Mouse (Mus musculus) kidney, embryonic 15.5 days (tissue): ENCODE data around the gene Lpp. TPM values are rescaled to one million over a fixed set of nuclear protein-coding genes. Genes with fewer than 3 reads are reported as not detected.
A peak's percentile ranks its signal among the peaks of the same experiment; 100 is the strongest.

Experiments
- ATAC-seq: fragments of 200-750 bp; cut with Nextera tagmentation; replicated peaks from 2 replicates; pipeline ENCODE4 v1.8.0; 2017; ENCODE audit warnings: moderate TSS enrichment; ENCODE audit not compliant: low FRiP score
- H3K27ac ChIP-seq: fragments of 300-500 bp; sonication (generic); 2 replicates; pipeline ENCODE4 v1.5.1; 2015; ENCODE audit warnings: mild to moderate bottlenecking, inconsistent platforms
- H3K27me3 ChIP-seq: fragments of 300-500 bp; sonication (generic); 2 replicates; pipeline ENCODE4 v1.6.1; 2015; ENCODE audit warnings: inconsistent platforms
- H3K36me3 ChIP-seq: fragments of 300-500 bp; sonication (generic); 2 replicates; pipeline ENCODE4 v1.6.1; 2015; ENCODE audit warnings: inconsistent platforms
- H3K4me1 ChIP-seq: fragments of 300-500 bp; sonication (generic); 2 replicates; pipeline ENCODE4 v1.6.1; 2015; ENCODE audit warnings: inconsistent platforms
- H3K4me2 ChIP-seq: fragments of 300-500 bp; sonication (generic); 2 replicates; pipeline ENCODE4 v1.6.1; 2015; ENCODE audit warnings: moderate library complexity, mild to moderate bottlenecking, inconsistent platforms
- H3K4me3 ChIP-seq: fragments of 300-500 bp; sonication (generic); replicated peaks from 2 replicates; pipeline ENCODE4 v1.5.1; 2015; ENCODE audit warnings: mild to moderate bottlenecking, inconsistent platforms
- H3K9ac ChIP-seq: fragments of 300-500 bp; sonication (generic); 2 replicates; pipeline ENCODE4 v1.6.1; 2015; ENCODE audit warnings: mild to moderate bottlenecking, inconsistent platforms
- H3K9me3 ChIP-seq: fragments of 300-500 bp; sonication (generic); replicated peaks from 2 replicates; pipeline ENCODE4 v1.6.1; 2016; ENCODE audit warnings: inconsistent platforms
- WGBS: fragments of 180-500 bp; shearing (Covaris S2); methylation state at CpG from one replicate; pipeline ENCODE4 v1.1.7; 2015; ENCODE audit warnings: mixed read lengths; 5-methylcytosine and 5-hydroxymethylcytosine counted together
- polyA plus RNA-seq: library from polyadenylated mRNA; unstranded; fragments of >200 nt; fragmentation: Nextera tagmentation; extraction: Ambion mirVana; gene quantifications from 2 replicates; pipeline ENCODE4 v1.2.1, GENCODE M21; 2015

Gene Lpp
- polyA plus RNA-seq, 1 experiment from 2014 or later = 58.6 TPM

DNA sequence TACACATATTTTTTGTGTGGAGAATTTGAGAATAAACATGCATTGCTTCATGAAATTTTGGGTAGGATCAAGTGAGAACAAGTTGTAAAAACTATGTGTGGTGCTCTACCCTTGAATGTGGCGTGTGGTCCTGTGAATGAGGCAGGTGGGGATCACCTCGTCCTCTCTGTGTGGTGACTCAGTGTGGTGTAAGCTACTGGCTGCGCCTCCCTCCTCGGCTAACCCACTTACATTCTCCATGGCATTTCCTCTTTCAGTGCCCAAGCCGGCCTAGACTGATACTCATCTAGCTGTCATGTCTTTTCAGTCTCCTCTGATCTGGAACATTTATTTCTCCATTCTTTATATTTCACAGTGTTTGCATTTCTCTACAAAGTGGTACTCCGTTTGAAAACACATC, 81.5 kb downstream of the Lpp start:
- no peak for ATAC-seq
- 62% methylated on average over 6 of the region's 6 CpGs for WGBS
- no peak overlapping the region for H3K4me2 ChIP-seq
- H3K36me3 ChIP-seq = peaks cover 3% of the 10 kb centered on the region; the same call in 1 of the 2 replicates
- no peak overlapping the region for H3K27ac ChIP-seq
- no peak overlapping the region for H3K4me3 ChIP-seq
- H3K9ac ChIP-seq = no peak overlapping the region
- no peaks in the 10 kb centered on the region for H3K9me3 ChIP-seq
- peaks cover 53% of the 10 kb centered on the region for H3K4me1 ChIP-seq
- no peaks in the 10 kb centered on the region for H3K27me3 ChIP-seq

DNA sequence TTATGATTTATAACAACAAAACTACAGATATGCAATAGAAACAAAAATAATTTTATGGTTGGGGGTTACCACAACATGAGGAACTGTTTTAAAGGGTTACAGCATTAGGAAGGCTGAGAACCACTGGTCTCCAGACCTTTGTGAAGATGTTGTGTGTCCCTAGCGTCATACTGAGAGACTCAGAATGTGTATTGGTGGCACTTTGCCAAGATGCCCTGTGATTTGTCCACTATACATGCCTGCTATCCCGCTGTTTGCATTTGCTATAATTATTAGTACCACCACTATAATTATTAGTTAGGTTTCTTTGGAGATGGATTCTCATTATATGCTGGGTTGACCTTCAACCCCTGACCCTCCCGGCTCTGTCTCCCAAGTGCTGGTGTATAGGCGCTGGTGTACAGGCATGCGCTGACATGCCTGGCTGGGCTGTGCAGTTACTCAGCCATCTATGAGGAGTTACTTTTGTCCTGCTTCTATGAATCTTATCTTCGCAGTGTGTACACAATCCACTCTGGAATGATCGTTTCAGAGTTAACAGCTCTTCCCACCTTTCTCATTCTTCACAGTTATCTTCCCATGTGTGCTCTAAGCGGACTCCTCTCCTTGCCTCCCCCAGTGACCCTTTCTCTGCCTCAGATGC, 82.1 kb downstream of the Lpp start:
- H3K4me3 ChIP-seq = no peak overlapping the region
- 48% methylated on average over 8 of the region's 8 CpGs for WGBS
- peaks cover 3% of the 10 kb centered on the region; the same call in 1 of the 2 replicates for H3K36me3 ChIP-seq
- no peaks in the 10 kb centered on the region for H3K27me3 ChIP-seq
- peaks cover 52% of the 10 kb centered on the region for H3K4me1 ChIP-seq
- H3K9me3 ChIP-seq = no peaks in the 10 kb centered on the region
- no peak overlapping the region for H3K4me2 ChIP-seq
- H3K27ac ChIP-seq = 0 out of 2 replicates have a peak overlapping the region, but pooled peaks have one; percentile 19
- no peak overlapping the region for H3K9ac ChIP-seq
- ATAC-seq = 0 out of 2 replicates have a peak, but pooled peaks have one; percentile 37

DNA sequence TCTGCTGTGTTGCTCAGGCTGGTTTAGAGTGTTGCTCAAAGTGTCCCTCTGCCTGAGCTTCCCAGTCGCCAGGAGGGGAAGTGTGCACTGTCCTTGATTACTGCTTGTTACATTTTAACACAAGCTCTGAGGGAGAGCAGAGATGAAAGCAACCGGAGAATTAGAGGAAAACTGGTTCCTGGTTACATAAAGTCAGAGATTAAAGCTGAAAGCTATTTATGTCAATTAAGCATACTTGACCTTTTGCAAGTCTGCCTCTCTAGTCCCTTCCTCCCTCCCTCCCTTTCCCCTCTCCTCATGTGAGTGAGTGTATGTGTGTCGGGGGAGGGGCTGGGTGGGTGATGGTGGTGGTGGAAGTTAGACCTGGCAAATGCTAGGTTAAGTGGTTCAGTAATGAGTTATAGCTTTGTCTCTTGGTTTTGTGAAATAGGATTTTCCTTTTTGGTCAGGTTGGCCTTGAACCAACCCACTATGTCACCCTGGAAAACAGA, 83.6 kb downstream of the Lpp start:
- H3K9me3 ChIP-seq = no peaks in the 10 kb centered on the region
- H3K4me1 ChIP-seq = peaks cover 52% of the 10 kb centered on the region
- no peak overlapping the region for H3K9ac ChIP-seq
- peak; percentile 81 for ATAC-seq
- no peak overlapping the region for H3K4me2 ChIP-seq
- no peak overlapping the region for H3K4me3 ChIP-seq
- H3K27ac ChIP-seq = peak overlapping the region; percentile 19
- H3K27me3 ChIP-seq = no peaks in the 10 kb centered on the region
- 12% methylated on average over 3 of the region's 3 CpGs for WGBS
- peaks cover 3% of the 10 kb centered on the region; the same call in 1 of the 2 replicates for H3K36me3 ChIP-seq

DNA sequence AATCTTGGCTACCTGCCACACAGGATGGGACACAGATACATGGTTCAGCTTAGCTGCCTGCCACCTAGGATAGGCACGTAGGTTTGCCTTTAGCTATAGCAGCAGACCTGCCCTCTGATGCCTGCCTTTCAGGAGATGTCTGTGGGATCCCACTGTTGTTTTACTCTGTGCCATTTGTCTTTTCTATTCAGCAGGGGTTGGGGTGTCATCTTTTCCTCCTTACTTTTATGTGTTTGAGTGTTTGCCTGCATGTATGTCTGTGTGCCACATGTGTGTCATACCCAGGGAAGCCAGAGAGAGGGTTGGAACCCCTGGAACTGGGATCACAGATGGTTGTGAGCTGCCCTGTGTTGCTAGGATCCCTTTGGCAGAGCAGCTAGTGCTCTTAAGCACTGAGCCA, 84.7 kb downstream of the Lpp start:
- Histone ChIP-seq H3K4me3 (no peak overlapping the region), H3K4me2 (no peak overlapping the region), H3K4me1 (peaks cover 52% of the 10 kb centered on the region), H3K9me3 (no peaks in the 10 kb centered on the region), H3K9ac (no peak overlapping the region), H3K27me3 (no peaks in the 10 kb centered on the region), H3K27ac (no peak overlapping the region), H3K36me3 (no peaks in the 10 kb centered on the region)
- 70% methylated on average over 1 of the region's 1 CpGs for WGBS
- no peak for ATAC-seq

DNA sequence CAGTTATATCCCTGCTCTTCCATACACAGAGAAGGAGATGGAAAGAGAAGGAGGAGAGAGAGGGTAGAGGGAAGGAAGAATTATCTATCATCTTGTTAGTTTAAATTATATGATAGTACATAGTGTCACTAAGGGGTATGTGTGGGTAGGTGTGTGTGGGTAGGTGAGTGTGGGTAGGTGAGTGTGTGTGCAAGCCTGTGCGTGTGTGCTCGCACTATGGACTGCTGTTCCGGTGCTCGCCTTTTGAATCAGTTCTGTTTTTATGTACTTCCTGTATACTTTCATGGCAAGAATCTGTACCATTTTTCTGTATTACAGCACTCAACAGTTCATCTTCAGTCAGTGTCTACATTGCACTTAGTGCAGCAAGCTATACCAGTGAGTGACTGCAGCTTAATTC, 85.5 kb downstream of the Lpp start:
- no peaks in the 10 kb centered on the region for H3K36me3 ChIP-seq
- H3K27me3 ChIP-seq = no peaks in the 10 kb centered on the region
- no peak overlapping the region for H3K4me3 ChIP-seq
- H3K4me2 ChIP-seq = no peak overlapping the region
- no peak overlapping the region for H3K9ac ChIP-seq
- no peak for ATAC-seq
- H3K27ac ChIP-seq = no peak overlapping the region
- peaks cover 44% of the 10 kb centered on the region for H3K4me1 ChIP-seq
- no peaks in the 10 kb centered on the region for H3K9me3 ChIP-seq
- 85% methylated on average over 4 of the region's 4 CpGs for WGBS

DNA sequence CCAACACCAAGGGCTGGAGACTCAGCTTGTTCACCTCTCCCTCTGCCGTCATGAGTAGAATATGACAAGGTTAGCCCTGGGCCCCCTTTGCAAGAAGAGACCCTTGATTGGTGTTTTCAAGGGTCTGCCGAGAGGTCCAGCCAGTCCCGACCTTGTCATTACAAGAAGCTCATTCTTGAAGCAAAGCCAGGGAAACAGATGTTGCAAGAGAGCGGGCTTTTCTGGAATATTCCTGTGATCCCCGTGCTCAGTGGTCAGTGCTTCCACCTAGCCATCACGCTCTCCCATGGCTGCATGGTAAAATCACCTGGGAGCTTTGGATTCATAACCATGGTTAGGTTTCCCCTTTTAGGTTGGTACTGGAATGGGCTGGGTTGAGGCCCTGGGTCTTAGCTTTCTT, 89.3 kb downstream of the Lpp start:
- Histone ChIP-seq H3K27me3 (no peaks in the 10 kb centered on the region), H3K4me1 (peaks cover 16% of the 10 kb centered on the region), H3K27ac (no peak overlapping the region), H3K9me3 (no peaks in the 10 kb centered on the region), H3K4me2 (no peak overlapping the region), H3K9ac (no peak overlapping the region), H3K36me3 (no peaks in the 10 kb centered on the region), H3K4me3 (no peak overlapping the region)
- no peak for ATAC-seq
- 85% methylated on average over 6 of the region's 6 CpGs for WGBS

DNA sequence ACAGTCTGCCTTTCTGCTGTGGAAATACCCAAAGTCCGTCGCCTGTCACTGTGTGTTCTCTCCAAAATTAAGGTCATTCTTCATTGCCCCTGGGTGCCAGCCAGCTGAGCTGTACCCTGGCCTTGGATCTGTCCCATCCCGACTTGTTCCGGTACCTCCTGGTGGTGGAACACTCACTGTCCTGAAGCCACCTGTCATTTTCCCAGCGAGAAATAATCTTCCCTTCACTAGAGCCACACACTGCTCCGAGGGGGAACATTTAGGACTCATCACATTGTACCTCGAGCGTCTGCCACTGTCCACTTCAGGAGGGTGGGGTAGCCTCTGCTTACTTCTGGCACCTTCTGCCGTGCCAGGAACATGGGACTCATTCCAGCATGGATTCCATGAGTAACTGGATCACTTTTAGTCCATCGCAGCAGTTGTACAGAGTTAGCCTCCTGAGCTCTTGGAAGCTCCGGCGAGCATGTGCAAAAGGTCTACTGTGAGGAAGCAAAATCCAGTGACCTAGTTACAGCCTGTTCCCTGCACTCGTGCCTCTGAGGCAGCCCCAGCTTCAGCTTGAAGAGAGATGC, 90.3 kb downstream of the Lpp start:
- H3K27me3 ChIP-seq = no peaks in the 10 kb centered on the region
- H3K27ac ChIP-seq = no peak overlapping the region
- WGBS = 89% methylated on average over 13 of the region's 13 CpGs
- no peaks in the 10 kb centered on the region for H3K36me3 ChIP-seq
- H3K4me1 ChIP-seq = peaks cover 20% of the 10 kb centered on the region
- H3K4me2 ChIP-seq = no peak overlapping the region
- H3K9me3 ChIP-seq = no peaks in the 10 kb centered on the region
- no peak for ATAC-seq
- no peak overlapping the region for H3K9ac ChIP-seq
- H3K4me3 ChIP-seq = no peak overlapping the region

DNA sequence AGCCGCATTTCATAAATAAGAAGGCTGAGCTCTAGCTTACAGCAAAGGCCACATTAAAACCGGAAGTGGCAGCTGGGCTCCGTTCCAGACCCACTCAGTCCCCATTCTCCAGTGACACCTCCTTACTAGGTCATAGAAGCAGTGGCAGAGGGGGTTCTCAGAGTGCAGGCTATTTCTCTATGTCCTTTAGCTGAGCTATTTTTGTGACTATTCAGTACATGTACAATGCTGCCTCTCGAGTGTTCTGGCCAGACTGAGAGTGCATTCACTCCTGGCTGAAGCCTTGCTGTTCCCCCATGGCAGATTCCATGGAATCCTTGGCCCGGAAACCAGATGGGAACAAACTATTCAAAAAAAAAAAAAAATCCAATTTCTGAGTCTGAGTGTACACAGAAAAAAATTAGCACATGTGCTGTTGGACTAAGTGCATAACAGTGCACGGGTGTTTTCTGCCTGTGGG, 94.5 kb downstream of the Lpp start:
- Histone ChIP-seq H3K4me2 (no peak overlapping the region), H3K27ac (peak overlapping the region; percentile 19), H3K4me3 (no peak overlapping the region), H3K27me3 (no peaks in the 10 kb centered on the region), H3K9me3 (no peaks in the 10 kb centered on the region), H3K9ac (no peak overlapping the region), H3K36me3 (no peaks in the 10 kb centered on the region), H3K4me1 (peaks cover 36% of the 10 kb centered on the region)
- ATAC-seq = no peak
- 47% methylated on average over 6 of the region's 6 CpGs for WGBS

DNA sequence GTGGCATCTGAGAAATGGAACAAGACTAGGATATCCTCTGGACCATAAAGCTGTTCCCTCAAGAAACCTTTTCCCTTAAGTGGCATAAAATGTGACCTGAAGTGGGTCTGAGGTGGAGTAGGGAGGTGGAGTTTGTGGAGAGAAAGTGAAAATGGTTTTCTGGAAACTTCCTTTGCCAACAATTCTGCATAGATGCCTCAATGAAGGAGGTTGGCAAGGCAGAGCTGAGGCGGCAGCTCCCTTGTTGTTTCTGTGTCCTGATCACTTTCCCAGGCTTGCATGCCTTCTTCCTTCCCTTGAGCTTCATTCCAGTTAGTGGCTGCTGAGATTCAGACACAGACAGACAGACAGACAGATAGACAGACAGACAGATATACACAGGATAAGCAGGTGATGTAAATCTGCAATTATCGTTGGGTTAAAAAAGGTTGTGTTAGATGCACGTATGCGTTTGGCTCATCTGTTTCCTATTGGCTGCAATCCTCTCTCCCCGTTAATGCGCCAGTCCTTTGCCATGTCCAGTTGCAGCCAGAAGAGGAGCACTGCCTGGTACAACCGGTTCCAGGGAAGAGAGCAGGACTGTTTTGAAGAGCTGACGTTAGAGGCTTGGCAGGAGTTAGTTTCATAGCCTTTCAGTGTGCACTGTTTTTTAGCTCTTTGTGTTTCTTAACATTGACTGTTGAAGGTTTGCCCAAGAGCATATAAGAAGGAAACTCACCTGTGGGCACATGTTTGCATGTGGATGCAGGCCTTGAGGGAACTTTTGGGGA, 96.4 kb downstream of the Lpp start:
- WGBS = 91% methylated on average over 8 of the region's 8 CpGs
- Histone ChIP-seq H3K4me1 (peaks cover 46% of the 10 kb centered on the region), H3K9ac (0 out of 2 replicates have a peak overlapping the region, but pooled peaks have one; percentile 2), H3K9me3 (no peaks in the 10 kb centered on the region), H3K27me3 (no peaks in the 10 kb centered on the region), H3K36me3 (no peaks in the 10 kb centered on the region), H3K4me3 (no peak overlapping the region), H3K4me2 (no peak overlapping the region), H3K27ac (peak overlapping the region; percentile 58; the same call in 1 of the 2 replicates)
- ATAC-seq = no peak

DNA sequence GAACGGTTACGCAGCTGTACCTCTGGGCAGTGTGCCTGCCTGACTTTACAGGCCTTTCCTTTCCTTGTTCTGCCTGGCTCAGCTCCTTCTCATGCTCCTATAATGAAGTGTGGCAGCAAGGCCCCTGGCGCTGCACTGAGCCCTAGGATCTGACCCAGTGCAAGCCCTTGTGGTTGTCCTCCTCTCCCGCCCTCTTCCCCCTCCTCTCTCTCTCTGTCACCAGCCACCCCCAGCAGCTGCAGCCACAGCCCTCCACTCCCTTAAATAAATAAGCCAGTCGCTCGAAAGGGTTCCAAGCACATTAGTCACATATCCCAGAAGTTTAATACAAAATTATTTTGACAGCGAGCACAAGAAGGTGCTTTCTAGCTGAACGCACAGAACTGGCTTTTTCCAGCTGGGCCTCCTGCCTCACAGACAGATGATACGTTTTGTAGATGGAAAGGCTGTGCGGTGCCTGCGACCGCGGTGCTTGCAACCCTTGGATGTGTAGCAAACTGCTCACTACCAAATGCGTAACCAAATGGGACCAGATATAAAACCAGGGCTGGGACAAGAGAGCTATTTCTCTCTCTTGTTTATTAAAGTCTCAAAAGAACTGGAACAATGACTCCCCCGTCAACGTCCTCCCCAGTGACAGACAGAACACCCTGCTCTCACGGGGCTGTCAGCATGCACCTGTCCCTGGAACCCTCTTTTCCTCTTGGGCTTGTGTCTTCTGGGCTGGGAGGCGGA, 97.6 kb downstream of the Lpp start:
- ATAC-seq = peak; percentile 65
- Histone ChIP-seq H3K27ac (peak overlapping the region; percentile 58), H3K9ac (no peak overlapping the region; the same call in 1 of the 2 replicates), H3K4me2 (peak overlapping the region; percentile 15; the same call in 1 of the 2 replicates), H3K27me3 (no peaks in the 10 kb centered on the region), H3K4me3 (no peak overlapping the region), H3K4me1 (peaks cover 57% of the 10 kb centered on the region), H3K9me3 (no peaks in the 10 kb centered on the region), H3K36me3 (no peaks in the 10 kb centered on the region)
- 42% methylated on average over 18 of the region's 18 CpGs for WGBS

DNA sequence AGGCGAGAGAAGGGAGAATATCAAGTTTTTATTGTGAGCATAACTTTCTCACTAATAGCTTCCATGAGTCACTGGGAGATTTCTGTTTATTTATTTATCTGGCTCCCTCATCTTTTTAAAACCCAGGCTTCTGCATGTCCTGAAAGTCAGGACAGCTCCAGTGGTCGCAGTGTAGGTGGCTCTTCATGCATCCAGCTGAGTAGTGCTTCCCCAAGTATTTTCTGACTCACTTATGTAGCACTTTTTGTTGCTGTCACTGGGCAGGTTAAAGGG, 98.1 kb downstream of the Lpp start:
- no peak overlapping the region for H3K9ac ChIP-seq
- peaks cover 60% of the 10 kb centered on the region for H3K4me1 ChIP-seq
- H3K4me3 ChIP-seq = no peak overlapping the region
- no peak for ATAC-seq
- WGBS = 60% methylated on average over 2 of the region's 2 CpGs
- H3K27me3 ChIP-seq = no peaks in the 10 kb centered on the region
- 0 out of 2 replicates have a peak overlapping the region, but pooled peaks have one; percentile 58 for H3K27ac ChIP-seq
- no peak overlapping the region for H3K4me2 ChIP-seq
- no peaks in the 10 kb centered on the region for H3K9me3 ChIP-seq
- H3K36me3 ChIP-seq = no peaks in the 10 kb centered on the region
